Mouse (Mus musculus): ENCODE measurements around the gene Ddx10.

DNA sequence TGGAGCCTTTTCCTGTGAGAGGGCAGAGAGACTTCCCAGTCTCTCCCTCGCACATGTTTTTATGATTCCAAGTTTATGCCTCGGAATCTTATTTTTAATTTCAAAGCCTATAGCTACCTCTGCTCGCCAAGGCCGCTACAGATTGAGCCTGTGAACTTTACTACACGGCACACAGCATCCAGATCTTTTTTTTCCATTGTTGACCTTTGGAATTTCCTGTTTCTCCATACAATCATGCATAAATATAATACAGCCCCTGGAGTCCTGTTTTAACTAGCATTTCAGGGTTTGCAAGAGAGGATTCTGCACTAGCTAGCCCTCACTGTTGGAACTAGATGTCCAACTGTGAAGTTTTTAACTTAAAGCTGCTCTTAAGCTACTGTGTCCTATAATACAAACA lies 24.4 kb upstream of the Ddx10 start:
- TF ChIP-seq POLR2A (IDR thresholded peaks at IDR 0.05; ENCODE audit: extremely low read depth, insufficient read depth, low read length) (no peak), CTCF (IDR thresholded peaks at IDR 0.05; ENCODE audit: low read depth, low read length) (no peak)

All from liver, adult 2 months (tissue).